Mouse (Mus musculus): ENCODE results near the gene Wdr34. TPM values are rescaled to one million over a fixed set of nuclear protein-coding genes. Genes with fewer than 3 reads are reported as not detected.

Wdr34 gene
- polyA plus RNA-seq, 1 experiment from 2014 or later: 49.6 TPM

GRCm38 (mm10) chr2:30047127-30047526, 1.6 kb downstream of the Wdr34 start:
- H3K36me3 ChIP-seq: peaks cover 12% of the 10 kb centered on the region
- ATAC-seq (ENCODE audit: low read depth): no peak
- 97% methylated on average over 6 of the region's 6 CpGs for WGBS
- H3K4me1 ChIP-seq (replicated peaks): peaks cover 13% of the 10 kb centered on the region
- no peak overlapping the region for H3K4me2 ChIP-seq
- H3K27me3 ChIP-seq: no peaks in the 10 kb centered on the region
- H3K4me3 ChIP-seq: no peak overlapping the region
- H3K9ac ChIP-seq: no peak overlapping the region
- no peaks in the 10 kb centered on the region for H3K9me3 ChIP-seq
- no peak overlapping the region for H3K27ac ChIP-seq (replicated peaks)

GRCm38 (mm10) chr2:30044550-30044949, 4.1 kb downstream of the Wdr34 start:
- no peak for ATAC-seq (ENCODE audit: low read depth)
- H3K27ac ChIP-seq (replicated peaks): no peak overlapping the region
- H3K9ac ChIP-seq: no peak overlapping the region
- H3K36me3 ChIP-seq: peaks cover 12% of the 10 kb centered on the region
- no peak overlapping the region for H3K4me2 ChIP-seq
- 90% methylated on average over 5 of the region's 5 CpGs for WGBS
- H3K4me1 ChIP-seq (replicated peaks): peaks cover 13% of the 10 kb centered on the region
- H3K27me3 ChIP-seq: no peaks in the 10 kb centered on the region
- no peaks in the 10 kb centered on the region for H3K9me3 ChIP-seq
- no peak overlapping the region for H3K4me3 ChIP-seq

- Histone ChIP-seq H3K9me3 (no peaks in the 10 kb centered on the region), H3K9ac (no peak overlapping the region), H3K4me2 (no peak overlapping the region), H3K27ac (replicated peaks) (no peak overlapping the region), H3K4me3 (no peak overlapping the region), H3K36me3 (peaks cover 22% of the 10 kb centered on the region), H3K27me3 (no peaks in the 10 kb centered on the region), H3K4me1 (replicated peaks) (peaks cover 4% of the 10 kb centered on the region)
- WGBS: 5% methylated on average over 4 of the region's 4 CpGs
- ATAC-seq (ENCODE audit: low read depth): peak; percentile 40; the same call in 1 of the 2 replicates
Measured at GRCm38 (mm10) chr2:30042445-30042844, 6.2 kb downstream of the Wdr34 start.

- no peak overlapping the region for H3K9ac ChIP-seq
- ATAC-seq (ENCODE audit: low read depth): no peak
Measured at GRCm38 (mm10) chr2:30039687-30040086, 9.0 kb downstream of the Wdr34 start.

GRCm38 (mm10) chr2:30038370-30038769, 10.3 kb downstream of the Wdr34 start:
- 94% methylated on average over 10 of the region's 10 CpGs for WGBS
- ATAC-seq (ENCODE audit: low read depth): no peak

More at GRCm38 (mm10) chr2:30039687-30040086, 9.0 kb downstream of the Wdr34 start:
- Histone ChIP-seq H3K9me3 (no peaks in the 10 kb centered on the region), H3K4me3 (no peak overlapping the region), H3K36me3 (peaks cover 29% of the 10 kb centered on the region), H3K27me3 (no peaks in the 10 kb centered on the region), H3K4me1 (replicated peaks) (no peaks in the 10 kb centered on the region), H3K4me2 (no peak overlapping the region), H3K27ac (replicated peaks) (no peak overlapping the region)

GRCm38 (mm10) chr2:30037762-30038161, 10.9 kb downstream of the Wdr34 start:
- no peak for ATAC-seq (ENCODE audit: low read depth)
- 94% methylated on average over 2 of the region's 2 CpGs for WGBS
- H3K4me1 ChIP-seq (replicated peaks): no peaks in the 10 kb centered on the region
- H3K36me3 ChIP-seq: peaks cover 46% of the 10 kb centered on the region
- no peak overlapping the region for H3K9ac ChIP-seq
- H3K27me3 ChIP-seq: no peaks in the 10 kb centered on the region
- H3K9me3 ChIP-seq: no peaks in the 10 kb centered on the region
- H3K27ac ChIP-seq (replicated peaks): no peak overlapping the region
- H3K4me3 ChIP-seq: no peak overlapping the region
- H3K4me2 ChIP-seq: no peak overlapping the region

More at GRCm38 (mm10) chr2:30038370-30038769, 10.3 kb downstream of the Wdr34 start:
- no peaks in the 10 kb centered on the region for H3K9me3 ChIP-seq
- no peaks in the 10 kb centered on the region for H3K4me1 ChIP-seq (replicated peaks)
- no peak overlapping the region for H3K4me3 ChIP-seq
- H3K27ac ChIP-seq (replicated peaks): no peak overlapping the region
- no peaks in the 10 kb centered on the region for H3K27me3 ChIP-seq
- no peak overlapping the region for H3K9ac ChIP-seq
- H3K36me3 ChIP-seq: peaks cover 40% of the 10 kb centered on the region
- no peak overlapping the region for H3K4me2 ChIP-seq

GRCm38 (mm10) chr2:30032957-30033356, 15.7 kb downstream of the Wdr34 start:
- H3K27ac ChIP-seq (replicated peaks): 0 out of 2 replicates have a peak overlapping the region, but pooled peaks have one; percentile 9
- 79% methylated on average over 6 of the region's 6 CpGs for WGBS
- H3K9ac ChIP-seq: no peak overlapping the region
- H3K9me3 ChIP-seq: no peaks in the 10 kb centered on the region
- no peak overlapping the region for H3K4me3 ChIP-seq
- no peak overlapping the region for H3K4me2 ChIP-seq
- H3K4me1 ChIP-seq (replicated peaks): no peaks in the 10 kb centered on the region
- H3K27me3 ChIP-seq: no peaks in the 10 kb centered on the region
- no peak for ATAC-seq (ENCODE audit: low read depth)
- H3K36me3 ChIP-seq: peaks cover 89% of the 10 kb centered on the region

- ATAC-seq (ENCODE audit: low read depth): no peak; the same call in 1 of the 2 replicates
- Histone ChIP-seq H3K4me1 (replicated peaks) (no peaks in the 10 kb centered on the region), H3K4me2 (no peak overlapping the region), H3K27me3 (no peaks in the 10 kb centered on the region), H3K27ac (replicated peaks) (no peak overlapping the region), H3K9ac (no peak overlapping the region), H3K9me3 (no peaks in the 10 kb centered on the region), H3K4me3 (no peak overlapping the region), H3K36me3 (peaks cover 89% of the 10 kb centered on the region)
- WGBS: 65% methylated on average over 11 of the region's 11 CpGs
Measured at GRCm38 (mm10) chr2:30032244-30032846, 16.3 kb downstream of the Wdr34 start.

GRCm38 (mm10) chr2:30026997-30027396, 21.7 kb downstream of the Wdr34 start:
- no peaks in the 10 kb centered on the region for H3K4me1 ChIP-seq (replicated peaks)
- ATAC-seq (ENCODE audit: low read depth): no peak
- H3K27ac ChIP-seq (replicated peaks): no peak overlapping the region
- 96% methylated on average over 5 of the region's 5 CpGs for WGBS
- no peak overlapping the region for H3K9ac ChIP-seq
- H3K4me2 ChIP-seq: no peak overlapping the region
- H3K4me3 ChIP-seq: no peak overlapping the region
- H3K27me3 ChIP-seq: no peaks in the 10 kb centered on the region
- H3K36me3 ChIP-seq: peaks cover 100% of the 10 kb centered on the region
- no peaks in the 10 kb centered on the region for H3K9me3 ChIP-seq

- no peak overlapping the region for H3K27ac ChIP-seq (replicated peaks)
Measured at GRCm38 (mm10) chr2:30025454-30025853, 23.2 kb downstream of the Wdr34 start.

GRCm38 (mm10) chr2:30014326-30014966, 34.2 kb downstream of the Wdr34 start:
- Histone ChIP-seq H3K36me3 (peaks cover 98% of the 10 kb centered on the region), H3K9ac (no peak overlapping the region), H3K9me3 (no peaks in the 10 kb centered on the region), H3K27me3 (no peaks in the 10 kb centered on the region), H3K4me1 (replicated peaks) (no peaks in the 10 kb centered on the region), H3K4me2 (no peak overlapping the region), H3K4me3 (no peak overlapping the region), H3K27ac (replicated peaks) (no peak overlapping the region)
- 91% methylated on average over 11 of the region's 11 CpGs for WGBS
- no peak for ATAC-seq (ENCODE audit: low read depth)

More at GRCm38 (mm10) chr2:30025454-30025853, 23.2 kb downstream of the Wdr34 start:
- Histone ChIP-seq H3K27me3 (no peaks in the 10 kb centered on the region), H3K4me1 (replicated peaks) (no peaks in the 10 kb centered on the region), H3K4me2 (no peak overlapping the region), H3K36me3 (peaks cover 100% of the 10 kb centered on the region), H3K9me3 (no peaks in the 10 kb centered on the region), H3K4me3 (no peak overlapping the region), H3K9ac (no peak overlapping the region)
- 88% methylated on average over 4 of the region's 4 CpGs for WGBS
- ATAC-seq (ENCODE audit: low read depth): no peak

- H3K9ac ChIP-seq: no peak overlapping the region
- H3K27ac ChIP-seq (replicated peaks): no peak overlapping the region
- no peak overlapping the region for H3K4me2 ChIP-seq
- no peak for ATAC-seq (ENCODE audit: low read depth)
- H3K36me3 ChIP-seq: peaks cover 99% of the 10 kb centered on the region
- H3K9me3 ChIP-seq: no peaks in the 10 kb centered on the region
- no peaks in the 10 kb centered on the region for H3K4me1 ChIP-seq (replicated peaks)
- no peaks in the 10 kb centered on the region for H3K27me3 ChIP-seq
- no peak overlapping the region for H3K4me3 ChIP-seq
- 94% methylated on average over 8 of the region's 8 CpGs for WGBS
Measured at GRCm38 (mm10) chr2:30010840-30011281, 37.8 kb downstream of the Wdr34 start.

Measured in neural tube, embryonic 13.5 days (tissue).